Mouse (Mus musculus) ES-Bruce4 (cell line): ENCODE measurements around the gene Ddx6.

Source experiments
- CTCF ChIP-seq: IDR thresholded peaks from one replicate; pipeline ENCODE4 v1.8.1; 2011; ENCODE audit warnings: low read depth, low read length
- EP300 ChIP-seq: IDR thresholded peaks from 2 replicates; pipeline ENCODE4 v1.6.1; 2011; ENCODE audit warnings: low read depth, low read length; ENCODE audit not compliant: insufficient read depth
- POLR2A ChIP-seq: IDR thresholded peaks from one replicate; pipeline ENCODE4 v1.8.1; 2011; ENCODE audit warnings: low read length; ENCODE audit not compliant: insufficient read depth

- TF ChIP-seq POLR2A = no peak
- no peak for TF ChIP-seq CTCF
- TF ChIP-seq EP300 = no peak
Measured at GRCm38 (mm10) chr9:44663706-44664105, 59.0 kb downstream of the Ddx6 start.
